Mouse (Mus musculus) midbrain, embryonic 14.5 days (tissue): Measurements from ENCODE around the gene Grsf1. TPM values are rescaled to one million over a fixed set of nuclear protein-coding genes. Genes with fewer than 3 reads are reported as not detected.

Source experiments
- ATAC-seq: fragments of 200-750 bp; cut with Nextera tagmentation; 2 replicates; pipeline ENCODE4 v1.8.0; 2017; ENCODE audit warnings: moderate number of reproducible peaks, moderate library complexity; ENCODE audit not compliant: low FRiP score, low TSS enrichment
- DNase-seq: peaks from one replicate; pipeline ENCODE4 v3.0.0-alpha.2; 2015
- H3K27ac ChIP-seq: fragments of 300-500 bp; sonication (generic); replicated peaks from 2 replicates; pipeline ENCODE4 v1.5.1; 2014; ENCODE audit warnings: mild to moderate bottlenecking, low read depth, low read length, moderate library complexity
- H3K27me3 ChIP-seq: fragments of 300-500 bp; sonication (generic); 2 replicates; pipeline ENCODE4 v1.6.1; 2014; ENCODE audit warnings: low read length, control low read depth, mixed read lengths; ENCODE audit not compliant: control insufficient read depth, insufficient read depth
- H3K36me3 ChIP-seq: fragments of 300-500 bp; sonication (generic); 2 replicates; pipeline ENCODE4 v1.6.1; 2014; ENCODE audit warnings: low read length, control low read depth; ENCODE audit not compliant: control insufficient read depth, insufficient read depth
- H3K4me1 ChIP-seq: fragments of 300-500 bp; sonication (generic); 2 replicates; pipeline ENCODE4 v1.6.1; 2014; ENCODE audit warnings: mild to moderate bottlenecking, antibody characterized with exemption, low read length, control low read depth; ENCODE audit not compliant: control insufficient read depth, insufficient read depth
- H3K4me2 ChIP-seq: fragments of 300-500 bp; sonication (generic); 2 replicates; pipeline ENCODE4 v1.6.1; 2014; ENCODE audit warnings: mild to moderate bottlenecking, low read length, moderate library complexity
- H3K4me3 ChIP-seq: fragments of 300-500 bp; sonication (generic); replicated peaks from 2 replicates; pipeline ENCODE4 v1.5.1; 2014; ENCODE audit warnings: low read depth, low read length
- H3K9ac ChIP-seq: fragments of 300-500 bp; sonication (generic); replicated peaks from 2 replicates; pipeline ENCODE4 v1.6.1; 2014; ENCODE audit warnings: mild to moderate bottlenecking, low read length, moderate library complexity
- H3K9me3 ChIP-seq: fragments of 300-500 bp; sonication (generic); 2 replicates; pipeline ENCODE4 v1.6.1; 2016; ENCODE audit warnings: low read length, control low read depth, mixed read lengths; ENCODE audit not compliant: control insufficient read depth
- WGBS: fragments of 180-500 bp; shearing (Covaris S2); extraction: QIAGEN DNeasy Blood & Tissue Kit; methylation state at CpG from one replicate; pipeline ENCODE4 v1.1.7; 2014; 5-methylcytosine and 5-hydroxymethylcytosine counted together
- polyA plus RNA-seq: library from polyadenylated mRNA; unstranded; fragments of >200 nt; fragmentation: Nextera tagmentation; extraction: Ambion mirVana; gene quantifications from 2 replicates; pipeline ENCODE4 v1.2.1, GENCODE M21; 2014

The Grsf1 gene
- polyA plus RNA-seq, 1 experiment from 2014 or later = 82.7 TPM

GRCm38 (mm10) chr5:88680567-88680966, 4.6 kb upstream of the Grsf1 start:
- Histone ChIP-seq H3K36me3 (no peaks in the 10 kb centered on the region), H3K9ac (no peak overlapping the region), H3K4me2 (no peak overlapping the region), H3K27ac (no peak overlapping the region), H3K27me3 (no peaks in the 10 kb centered on the region), H3K4me3 (no peak overlapping the region), H3K4me1 (0 out of 2 replicates have a peak, but pooled peaks cover 5% of the 10 kb centered on the region), H3K9me3 (no peaks in the 10 kb centered on the region)
- ATAC-seq = no peak
- WGBS = 90% methylated on average over 6 of the region's 6 CpGs
- DNase-seq = no peak

GRCm38 (mm10) chr5:88679341-88679740, 3.4 kb upstream of the Grsf1 start:
- H3K36me3 ChIP-seq = no peaks in the 10 kb centered on the region
- no peak overlapping the region for H3K4me3 ChIP-seq
- WGBS = 11% methylated on average over 6 of the region's 6 CpGs
- no peaks in the 10 kb centered on the region for H3K27me3 ChIP-seq
- H3K27ac ChIP-seq = no peak overlapping the region
- DNase-seq (no peak), ATAC-seq (no peak)
- no peaks in the 10 kb centered on the region for H3K9me3 ChIP-seq
- no peak overlapping the region for H3K4me2 ChIP-seq
- no peak overlapping the region for H3K9ac ChIP-seq
- H3K4me1 ChIP-seq = peaks cover 9% of the 10 kb centered on the region

GRCm38 (mm10) chr5:88678929-88679328, 3.0 kb upstream of the Grsf1 start:
- Histone ChIP-seq H3K9me3 (no peaks in the 10 kb centered on the region), H3K4me1 (peaks cover 14% of the 10 kb centered on the region), H3K27me3 (no peaks in the 10 kb centered on the region), H3K36me3 (no peaks in the 10 kb centered on the region), H3K27ac (no peak overlapping the region), H3K4me3 (no peak overlapping the region), H3K4me2 (no peak overlapping the region), H3K9ac (no peak overlapping the region)
- 68% methylated on average over 7 of the region's 7 CpGs for WGBS
- DNase-seq (no peak), ATAC-seq (no peak)

- peak; percentile 57 for ATAC-seq
Measured at GRCm38 (mm10) chr5:88674703-88675442, 1.1 kb downstream of the Grsf1 start.

GRCm38 (mm10) chr5:88663875-88664274, 12.1 kb downstream of the Grsf1 start:
- H3K9ac ChIP-seq = no peak overlapping the region
- H3K4me2 ChIP-seq = no peak overlapping the region
- ATAC-seq (no peak), DNase-seq (no peak)
- no peaks in the 10 kb centered on the region for H3K27me3 ChIP-seq
- H3K4me3 ChIP-seq = no peak overlapping the region
- H3K27ac ChIP-seq = no peak overlapping the region
- peaks cover 89% of the 10 kb centered on the region for H3K36me3 ChIP-seq
- no peaks in the 10 kb centered on the region for H3K9me3 ChIP-seq
- H3K4me1 ChIP-seq = no peaks in the 10 kb centered on the region
- WGBS = 93% methylated on average over 5 of the region's 5 CpGs

More at GRCm38 (mm10) chr5:88674703-88675442, 1.1 kb downstream of the Grsf1 start:
- WGBS = under 1% methylated on average over 47 of the region's 47 CpGs
- H3K4me1 ChIP-seq = peaks cover 22% of the 10 kb centered on the region
- peak overlapping the region; percentile 71 for H3K4me2 ChIP-seq
- no peaks in the 10 kb centered on the region for H3K27me3 ChIP-seq
- H3K27ac ChIP-seq = peak overlapping the region; percentile 97
- peak overlapping the region; percentile 98 for H3K4me3 ChIP-seq
- DNase-seq = no peak
- H3K9me3 ChIP-seq = no peaks in the 10 kb centered on the region
- peaks cover 33% of the 10 kb centered on the region for H3K36me3 ChIP-seq
- H3K9ac ChIP-seq = peak overlapping the region; percentile 93

- H3K4me1 ChIP-seq = no peaks in the 10 kb centered on the region
- H3K27ac ChIP-seq = no peak overlapping the region
- no peaks in the 10 kb centered on the region for H3K9me3 ChIP-seq
- H3K4me2 ChIP-seq = no peak overlapping the region
- H3K9ac ChIP-seq = no peak overlapping the region
- ATAC-seq (no peak), DNase-seq (no peak)
- H3K4me3 ChIP-seq = no peak overlapping the region
- no peaks in the 10 kb centered on the region for H3K27me3 ChIP-seq
- peaks cover 90% of the 10 kb centered on the region for H3K36me3 ChIP-seq
- 94% methylated on average over 3 of the region's 3 CpGs for WGBS
Measured at GRCm38 (mm10) chr5:88663151-88663550, 12.8 kb downstream of the Grsf1 start.

- H3K9ac ChIP-seq = no peak overlapping the region
- no peak overlapping the region for H3K27ac ChIP-seq
- DNase-seq = no peak
- 0 out of 2 replicates have a peak, but pooled peaks have one; percentile 22 for ATAC-seq
- H3K27me3 ChIP-seq = no peaks in the 10 kb centered on the region
- no peaks in the 10 kb centered on the region for H3K4me1 ChIP-seq
- no peak overlapping the region for H3K4me3 ChIP-seq
- H3K36me3 ChIP-seq = peaks cover 75% of the 10 kb centered on the region
- WGBS = 100% methylated on average over 1 of the region's 1 CpGs
- H3K4me2 ChIP-seq = no peak overlapping the region
- H3K9me3 ChIP-seq = no peaks in the 10 kb centered on the region
Measured at GRCm38 (mm10) chr5:88657868-88658267, 18.1 kb downstream of the Grsf1 start.

- no peaks in the 10 kb centered on the region for H3K9me3 ChIP-seq
- H3K36me3 ChIP-seq = peaks cover 76% of the 10 kb centered on the region
- ATAC-seq (no peak), DNase-seq (no peak)
- WGBS = 91% methylated on average over 5 of the region's 5 CpGs
- no peak overlapping the region for H3K4me2 ChIP-seq
- H3K4me3 ChIP-seq = no peak overlapping the region
- no peaks in the 10 kb centered on the region for H3K4me1 ChIP-seq
- H3K9ac ChIP-seq = no peak overlapping the region
- H3K27me3 ChIP-seq = no peaks in the 10 kb centered on the region
- no peak overlapping the region for H3K27ac ChIP-seq
Measured at GRCm38 (mm10) chr5:88652589-88652988, 23.4 kb downstream of the Grsf1 start.
